Mouse (Mus musculus): Measurements from ENCODE around the gene Dstyk. TPM values are rescaled to one million over a fixed set of nuclear protein-coding genes. Genes with fewer than 3 reads are reported as not detected.

Gene Dstyk
- 11.2 and 14.3 TPM in 2 replicates for polyA plus RNA-seq (2012; rRNA removed; ENCODE audit: low replicate concordance)

GRCm38 (mm10) chr1:132417319-132418251 is at the start of gene Dstyk:
TSS of gene Dstyk (plus strand) at chr1:132417555.

GRCm38 (mm10) chr1:132390691-132391579 is 26.4 kb upstream of the Dstyk start, which contains the start of gene Tmcc2:
TSS of gene Tmcc2 (minus strand) at chr1:132391281.

GRCm38 (mm10) chr1:132476928-132477691 is 59.8 kb downstream of the Dstyk start, which contains the start of gene Rbbp5:
TSS of gene Rbbp5 (plus strand) at chr1:132477365.

GRCm38 (mm10) chr1:132506058-132506457 is 88.7 kb downstream of the Dstyk start, which contains the start of gene Tmem81:
TSS of gene Tmem81 (plus strand) at chr1:132506230.

Other genes starting within 250 kb of the Dstyk start
- gene Lemd1, start 226.1 kb upstream of the Dstyk start, polyA plus RNA-seq (2012; rRNA removed; ENCODE audit: low replicate concordance) = not detected in 2 replicates
- gene AC124108.1, start 226.1 kb upstream of the Dstyk start, polyA plus RNA-seq (2012; rRNA removed; ENCODE audit: low replicate concordance) = 0.04 TPM in 1 of 2 replicates, not detected in the other
- not detected in 2 replicates for gene Gm10188, start 187.8 kb upstream of the Dstyk start, polyA plus RNA-seq (2012; rRNA removed; ENCODE audit: low replicate concordance)
- gene Klhdc8a, start 118.9 kb upstream of the Dstyk start, polyA plus RNA-seq (2012; rRNA removed; ENCODE audit: low replicate concordance) = 0.22 and 0.30 TPM in 2 replicates
- 9.0 and 14.4 TPM in 2 replicates for gene Nuak2, start 101.4 kb upstream of the Dstyk start, polyA plus RNA-seq (2012; rRNA removed; ENCODE audit: low replicate concordance)
- gene Tmcc2, start 26.3 kb upstream of the Dstyk start, polyA plus RNA-seq (2012; rRNA removed; ENCODE audit: low replicate concordance) = 16.7 and 21.7 TPM in 2 replicates
- gene Rbbp5, start 59.8 kb downstream of the Dstyk start, polyA plus RNA-seq (2012; rRNA removed; ENCODE audit: low replicate concordance) = 9.4 and 25.5 TPM in 2 replicates
- 2.1 and 2.6 TPM in 2 replicates for gene Tmem81, start 88.7 kb downstream of the Dstyk start, polyA plus RNA-seq (2012; rRNA removed; ENCODE audit: low replicate concordance)
- 0.39 and 0.67 TPM in 2 replicates for gene Cntn2, start 125.7 kb downstream of the Dstyk start, polyA plus RNA-seq (2012; rRNA removed; ENCODE audit: low replicate concordance)

Data from mammary gland, adult 2 months (tissue).